Mouse (Mus musculus) C2C12 (cell line): Measurements from ENCODE around the gene Atg9b. TPM values are rescaled to one million over a fixed set of nuclear protein-coding genes. Genes with fewer than 3 reads are reported as not detected.

Source experiments
- H3K27me3 ChIP-seq: one replicate; pipeline ENCODE4 v1.6.1; 2011; ENCODE audit not compliant: control insufficient read depth, insufficient read depth, insufficient read length
- H3K36me3 ChIP-seq: one replicate; pipeline ENCODE4 v1.6.1; 2011; ENCODE audit not compliant: control insufficient read depth, insufficient read depth
- H3K4me3 ChIP-seq: one replicate; pipeline ENCODE4 v1.5.1; 2011; ENCODE audit warnings: mild to moderate bottlenecking, control low read depth; ENCODE audit not compliant: poor library complexity, insufficient read depth, severe bottlenecking
- H3K79me2 ChIP-seq: one replicate; pipeline ENCODE4 v1.6.1; 2011; ENCODE audit not compliant: control insufficient read depth, insufficient read depth
- H3K79me3 ChIP-seq: one replicate; pipeline ENCODE4 v1.6.1; 2011; ENCODE audit warnings: low read depth, control low read depth
- H3ac ChIP-seq: one replicate; pipeline ENCODE3; 2011; ENCODE audit warnings: low read depth; ENCODE audit not compliant: control insufficient read depth, insufficient read length
- CEBPB ChIP-seq: IDR thresholded peaks from one replicate; pipeline ENCODE4 v1.6.1; 2011; ENCODE audit warnings: low read depth, mild to moderate bottlenecking, control low read depth, moderate library complexity
- CTCF ChIP-seq: IDR thresholded peaks from one replicate; pipeline ENCODE4 v1.5.1; 2011; ENCODE audit not compliant: control insufficient read depth, insufficient read depth, insufficient read length
- FOSL1 ChIP-seq: IDR thresholded peaks from one replicate; pipeline ENCODE4 v1.8.0; 2011; ENCODE audit warnings: mild to moderate bottlenecking, low read length; ENCODE audit not compliant: poor library complexity, insufficient read depth, severe bottlenecking
- MAX ChIP-seq: IDR thresholded peaks from one replicate; pipeline ENCODE4 v1.6.1; 2011; ENCODE audit warnings: mild to moderate bottlenecking, control low read depth
- MYOD1 ChIP-seq: IDR thresholded peaks from one replicate; pipeline ENCODE4 v1.6.1; 2011; ENCODE audit warnings: low read depth; ENCODE audit not compliant: control insufficient read depth, insufficient read length
- MYOG ChIP-seq: IDR thresholded peaks from one replicate; pipeline ENCODE4 v1.6.1; 2011; ENCODE audit not compliant: control insufficient read depth, insufficient read length; ENCODE audit errors: extremely low read depth
- USF1 ChIP-seq: IDR thresholded peaks from one replicate; pipeline ENCODE4 v1.6.1; 2011; ENCODE audit warnings: low read depth, mild to moderate bottlenecking, control low read depth, moderate library complexity
- polyA plus RNA-seq: library from polyadenylated mRNA; unstranded; fragments of >200 nt; fragmentation: generic; extraction: Trizol; gene quantifications from one replicate; pipeline ENCODE4 v1.2.1, GENCODE M21; 2012; ENCODE audit warnings: missing spikeins

Atg9b gene
- polyA plus RNA-seq, 1 experiment: 0.48 TPM

DNA sequence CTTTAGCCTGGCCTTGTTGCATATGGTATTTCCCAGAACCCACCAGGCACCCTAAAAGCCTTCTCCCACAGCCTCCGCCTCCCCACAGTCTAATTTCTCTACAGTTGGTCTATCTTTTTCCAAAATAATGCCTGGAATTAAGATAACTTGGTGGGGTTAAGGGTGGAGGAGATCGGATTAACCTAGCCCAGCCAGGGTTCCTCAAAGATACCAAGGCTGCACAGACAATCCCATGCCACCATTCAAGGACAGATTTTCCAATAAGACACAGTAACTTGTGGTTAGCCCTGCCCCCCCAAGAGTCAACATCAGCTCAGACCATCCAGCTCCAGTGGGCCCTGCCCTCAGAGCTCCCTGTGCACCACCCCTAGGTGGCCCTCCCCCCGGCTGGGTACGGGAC, 11.4 kb downstream of the Atg9b start:
- Histone ChIP-seq H3K79me3 (no peaks in the 10 kb centered on the region), H3K27me3 (peaks cover 32% of the 10 kb centered on the region), H3K79me2 (no peaks in the 10 kb centered on the region), H3K4me3 (no peak overlapping the region), H3K36me3 (no peaks in the 10 kb centered on the region), H3ac (no peak overlapping the region)
- TF ChIP-seq MYOD1 (no peak), MAX (no peak), MYOG (no peak), CTCF (no peak), USF1 (no peak), CEBPB (no peak), FOSL1 (no peak)

DNA sequence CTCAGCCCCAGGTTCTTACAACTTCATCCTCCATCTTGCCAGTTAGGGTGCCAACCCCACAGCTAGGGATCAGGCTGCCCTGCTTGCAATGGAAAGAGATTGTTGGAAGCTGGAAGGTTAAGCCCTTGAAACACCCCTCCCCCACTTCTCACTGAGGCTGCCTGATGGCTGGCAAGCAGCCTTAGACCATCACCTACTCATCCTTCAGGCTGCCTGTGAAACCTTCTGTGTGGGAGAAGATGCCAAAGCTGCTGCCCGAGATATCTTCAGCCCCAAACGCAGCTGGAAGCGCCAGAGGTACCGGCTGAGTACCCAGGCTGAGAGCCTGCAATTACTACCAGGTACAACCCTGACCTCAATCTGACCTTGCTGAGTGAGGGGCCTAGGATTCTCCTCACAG, 12.4 kb downstream of the Atg9b start:
- Histone ChIP-seq H3K79me3 (no peaks in the 10 kb centered on the region), H3K4me3 (no peak overlapping the region), H3K36me3 (no peaks in the 10 kb centered on the region), H3K27me3 (peaks cover 32% of the 10 kb centered on the region), H3K79me2 (no peaks in the 10 kb centered on the region), H3ac (no peak overlapping the region)
- TF ChIP-seq MYOG (no peak), MAX (no peak), USF1 (no peak), FOSL1 (no peak), MYOD1 (no peak), CEBPB (no peak), CTCF (no peak)

DNA sequence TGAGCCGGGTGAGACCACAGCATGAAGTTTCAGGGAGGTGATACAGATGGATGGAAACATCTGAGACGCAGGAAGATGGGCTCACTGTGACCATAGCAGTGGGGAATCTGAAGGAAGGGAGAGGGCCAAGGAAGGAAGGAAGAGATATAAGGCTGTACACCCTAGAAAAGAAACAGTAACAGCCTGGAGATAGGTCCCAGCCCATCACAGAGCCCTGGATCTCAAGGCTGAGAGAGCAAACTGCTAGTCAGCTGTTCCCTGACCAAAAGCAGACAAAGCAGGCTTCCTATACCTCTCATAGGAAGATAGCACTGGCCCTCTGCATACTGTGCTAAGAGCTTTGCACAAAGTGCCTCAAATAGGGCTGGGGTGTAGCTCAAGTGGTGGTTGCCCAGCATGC, 13.2 kb downstream of the Atg9b start:
- no peaks in the 10 kb centered on the region for H3K79me3 ChIP-seq
- H3K27me3 ChIP-seq: peaks cover 32% of the 10 kb centered on the region
- H3K4me3 ChIP-seq: no peak overlapping the region
- no peak for TF ChIP-seq MYOG
- no peak for TF ChIP-seq FOSL1
- no peak for TF ChIP-seq MYOD1
- no peak for TF ChIP-seq USF1
- no peak for TF ChIP-seq CTCF
- no peak for TF ChIP-seq CEBPB
- no peak for TF ChIP-seq MAX
- no peak overlapping the region for H3ac ChIP-seq
- no peaks in the 10 kb centered on the region for H3K79me2 ChIP-seq
- H3K36me3 ChIP-seq: no peaks in the 10 kb centered on the region

DNA sequence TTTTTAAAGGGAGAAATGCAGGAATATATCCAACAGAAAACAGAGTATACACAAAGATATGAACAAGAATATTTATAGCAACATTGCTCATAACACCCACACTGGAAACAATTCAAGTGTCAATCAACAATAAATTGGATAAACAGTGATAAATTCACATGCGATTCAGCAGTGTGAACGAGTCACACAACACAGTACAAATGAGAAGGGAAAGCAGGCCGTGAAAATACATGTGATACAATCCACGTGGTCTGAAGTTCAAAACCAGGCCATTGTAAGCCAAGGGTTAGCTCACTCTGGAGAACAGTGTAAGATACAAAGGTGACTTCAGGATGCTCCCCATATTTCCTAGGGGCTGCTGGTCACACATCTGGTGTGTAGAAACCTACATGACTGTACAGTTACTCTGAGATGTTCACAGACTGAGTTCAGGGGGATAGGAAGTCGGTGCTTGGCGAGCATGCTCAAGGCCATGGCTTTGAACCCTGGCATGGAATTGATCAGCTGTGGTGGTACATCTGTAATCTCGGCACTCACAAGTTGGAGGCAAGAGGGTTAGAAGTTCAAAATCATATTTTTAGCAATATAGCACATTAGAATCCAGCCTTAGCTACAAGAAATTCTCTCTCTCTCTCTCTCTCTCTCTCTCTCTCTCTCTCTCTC, 17.1 kb downstream of the Atg9b start:
- no peak for TF ChIP-seq CEBPB
- TF ChIP-seq MAX: no peak
- TF ChIP-seq FOSL1: no peak
- Histone ChIP-seq H3ac (no peak overlapping the region), H3K27me3 (peaks cover 32% of the 10 kb centered on the region), H3K4me3 (no peak overlapping the region), H3K79me3 (no peaks in the 10 kb centered on the region), H3K36me3 (no peaks in the 10 kb centered on the region), H3K79me2 (no peaks in the 10 kb centered on the region)

DNA sequence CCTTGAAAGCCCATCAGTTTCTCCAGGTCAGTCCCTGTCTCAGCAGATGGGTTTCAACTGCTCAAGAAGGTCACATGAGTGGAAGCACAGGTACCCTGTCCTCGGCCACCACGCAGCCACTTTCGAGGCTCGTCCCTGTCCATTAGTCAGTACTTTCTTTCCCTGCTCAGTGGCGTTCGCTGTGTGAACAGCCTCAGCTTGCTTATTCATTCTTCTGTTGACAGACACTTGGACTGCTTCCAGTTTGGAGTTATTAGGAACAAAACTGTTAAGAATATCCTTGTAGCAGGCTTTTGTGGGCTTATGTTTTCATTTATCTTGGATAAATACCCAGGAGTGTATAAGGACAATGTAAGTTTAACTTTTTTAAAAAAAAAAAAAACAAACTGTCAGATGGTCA, 17.7 kb downstream of the Atg9b start:
- Histone ChIP-seq H3ac (no peak overlapping the region), H3K4me3 (no peak overlapping the region), H3K27me3 (peaks cover 27% of the 10 kb centered on the region), H3K36me3 (no peaks in the 10 kb centered on the region), H3K79me2 (no peaks in the 10 kb centered on the region), H3K79me3 (no peaks in the 10 kb centered on the region)
- TF ChIP-seq MYOD1 (no peak), CTCF (no peak), CEBPB (no peak), MAX (no peak), USF1 (no peak), FOSL1 (no peak), MYOG (no peak)

DNA sequence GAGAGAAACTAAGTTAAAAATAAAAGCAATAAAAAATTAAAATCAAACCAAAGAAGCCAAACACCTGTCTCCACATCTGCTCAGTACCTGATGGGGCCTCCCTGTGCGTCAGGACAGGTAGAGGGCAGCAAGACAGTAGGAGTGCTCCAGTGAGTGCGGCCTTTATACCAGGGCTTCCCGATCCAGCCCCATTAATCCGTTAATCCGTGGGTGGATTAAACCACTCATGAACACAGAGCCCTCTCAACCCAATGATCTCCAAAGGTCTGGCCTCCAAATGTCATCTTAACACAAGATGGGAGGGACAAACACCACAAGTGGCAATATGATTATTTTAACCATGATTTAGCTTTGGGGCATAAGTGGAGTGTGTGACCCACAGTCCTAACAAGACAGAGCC, 18.1 kb downstream of the Atg9b start:
- H3K4me3 ChIP-seq: no peak overlapping the region
- H3K36me3 ChIP-seq: no peaks in the 10 kb centered on the region
- H3ac ChIP-seq: no peak overlapping the region
- no peaks in the 10 kb centered on the region for H3K79me3 ChIP-seq
- TF ChIP-seq MAX: no peak
- no peak for TF ChIP-seq USF1
- TF ChIP-seq FOSL1: no peak
- no peak for TF ChIP-seq MYOG
- no peak for TF ChIP-seq CEBPB
- TF ChIP-seq MYOD1: no peak
- no peak for TF ChIP-seq CTCF
- H3K79me2 ChIP-seq: no peaks in the 10 kb centered on the region
- peaks cover 26% of the 10 kb centered on the region for H3K27me3 ChIP-seq
